Mouse (Mus musculus): ENCODE measurements around the gene Slc22a3. TPM values are rescaled to one million over a fixed set of nuclear protein-coding genes. Genes with fewer than 3 reads are reported as not detected.

Slc22a3 gene
- total and polyA plus RNA-seq, 3 experiments, result 31.5 to 87.7 TPM; not detected in 1

GRCm38 (mm10) chr17:12387781-12388180 is 119.7 kb downstream of the Slc22a3 start:
- H3K27ac ChIP-seq (ENCODE audit: control insufficient read depth, low read depth, low read length), result no peak overlapping the region
- no peak for DNase-seq (ENCODE audit: low read depth, low spot score)
- no peak overlapping the region for H3K4me3 ChIP-seq (ENCODE audit: control insufficient read depth in 1 of 2, insufficient read depth in 1 of 2, low read depth in 2 of 2, low read length in 2 of 2)
- H3K79me2 ChIP-seq (ENCODE audit: control insufficient read depth, insufficient read depth, low read length, poor library complexity), result no peaks in the 10 kb centered on the region
- H3K27me3 ChIP-seq (ENCODE audit: control insufficient read depth in 1 of 2, insufficient read depth in 2 of 2, low read length in 2 of 2), result peaks cover 0 to 2% of the 10 kb centered on the region in 2 experiments; a peak in 3 of 4 replicates
- TF ChIP-seq MYB (IDR thresholded peaks at IDR 0.05; ENCODE audit: low read depth, low read length) (no peak), HCFC1 (IDR thresholded peaks at IDR 0.05; ENCODE audit: low read depth, low read length) (no peak), NRF1 (IDR thresholded peaks at IDR 0.05; ENCODE audit: insufficient read depth, low read depth, low read length, poor library complexity, severe bottlenecking) (no peak), GATA1 (IDR thresholded peaks at IDR 0.05; ENCODE audit: low read depth, low read length) (no peak), POLR2AphosphoS2 (IDR thresholded peaks at IDR 0.05; ENCODE audit: low read length) (no peak), NELFE (IDR thresholded peaks at IDR 0.05; ENCODE audit: low read depth, low read length) (no peak), TCF12 (IDR thresholded peaks at IDR 0.05; ENCODE audit: low read depth, low read length) (no peak), ZNF384 (IDR thresholded peaks at IDR 0.05; ENCODE audit: low read depth, low read length) (no peak), MYC (IDR thresholded peaks at IDR 0.05; ENCODE audit: low read depth, low read length) (no peak), MAX (IDR thresholded peaks at IDR 0.05; ENCODE audit: low read length) (no peak), ELF1 (IDR thresholded peaks at IDR 0.05; ENCODE audit: low read depth, low read length) (no peak), E2F4 (IDR thresholded peaks at IDR 0.05; ENCODE audit: borderline replicate concordance, low read depth, low read length) (no peak)
- H3K9ac ChIP-seq (ENCODE audit: control insufficient read depth, low read depth, low read length, poor library complexity, severe bottlenecking), result no peak overlapping the region
- no peaks in the 10 kb centered on the region for H3K36me3 ChIP-seq (ENCODE audit: control insufficient read depth in 1 of 2, insufficient read depth in 2 of 2, low read length in 2 of 2)
- no peaks in the 10 kb centered on the region for H3K9me3 ChIP-seq (replicated peaks; ENCODE audit: insufficient read depth, low read length)
- no peaks in the 10 kb centered on the region for H3K4me1 ChIP-seq (ENCODE audit: control insufficient read depth in 1 of 2, insufficient read depth in 2 of 2, low read length in 2 of 2)

DNA sequence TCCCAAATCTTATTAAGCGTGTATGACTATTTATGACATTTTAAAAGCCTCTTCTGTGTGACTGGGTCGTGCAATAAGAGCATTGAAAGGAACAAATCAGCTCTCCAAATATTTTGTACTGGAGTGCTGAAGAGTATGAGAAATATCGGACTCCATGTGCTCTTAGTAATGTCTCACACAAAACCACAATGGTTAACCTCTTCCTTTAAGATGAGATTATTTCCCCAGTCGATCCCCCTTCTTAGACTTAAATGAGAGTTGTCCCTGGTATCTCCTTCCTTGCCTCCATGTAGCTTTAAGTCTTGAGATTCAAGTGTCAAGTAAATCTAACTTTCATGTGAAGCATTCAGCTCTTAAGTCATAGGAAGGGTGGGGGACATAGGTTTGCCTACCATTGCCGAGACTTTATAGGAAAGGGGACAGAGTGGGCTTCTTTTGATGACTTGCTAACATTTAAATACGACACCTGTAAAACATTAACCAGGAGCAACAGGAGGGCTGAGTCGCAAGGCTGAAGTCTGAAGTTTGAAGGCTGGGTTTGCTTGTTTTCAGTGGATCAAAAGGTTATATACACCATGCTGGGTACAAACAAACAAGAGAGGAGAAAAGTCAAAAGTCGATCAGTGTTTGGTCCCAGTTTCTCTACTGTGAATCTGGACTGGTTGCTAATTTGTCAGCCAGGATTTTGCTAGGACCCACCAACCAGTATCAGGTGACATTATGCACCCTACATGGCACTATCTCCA is 122.3 kb downstream of the Slc22a3 start:
- no peaks in the 10 kb centered on the region for H3K9me3 ChIP-seq (replicated peaks; ENCODE audit: insufficient read depth, low read length)
- TF ChIP-seq RCOR1 (IDR thresholded peaks at IDR 0.05; ENCODE audit: low read depth, low read length) (peak; percentile 63; the same call in 1 of the 2 replicates), MYC (IDR thresholded peaks at IDR 0.05; ENCODE audit: low read depth, low read length) (peak; percentile 44; the same call in 1 of the 2 replicates), USF2 (IDR thresholded peaks at IDR 0.05; ENCODE audit: borderline replicate concordance in 1 of 2, insufficient read depth in 1 of 2, low read depth in 1 of 2, low read length in 2 of 2) (no peak), SMC3 (IDR thresholded peaks at IDR 0.05; ENCODE audit: low read depth, low read length) (no peak), MXI1 (IDR thresholded peaks at IDR 0.05; ENCODE audit: low read depth, low read length) (no peak), POLR2A (IDR thresholded peaks at IDR 0.05; ENCODE audit: control insufficient read depth in 1 of 2, insufficient read depth in 1 of 2, low read depth in 1 of 2, low read length in 2 of 2, poor library complexity in 1 of 2) (no peak), ZC3H11A (IDR thresholded peaks at IDR 0.05; ENCODE audit: low read depth, low read length) (no peak), EP300 (IDR thresholded peaks at IDR 0.05; ENCODE audit: low read depth in 1 of 2, low read length in 2 of 2) (peak in 1 of 2 experiments; percentile 36; a peak in 1 of 4 replicates), CHD2 (IDR thresholded peaks at IDR 0.05; ENCODE audit: low read length) (no peak), BHLHE40 (IDR thresholded peaks at IDR 0.05; ENCODE audit: borderline replicate concordance, low read depth, low read length) (no peak)
- H3K9ac ChIP-seq (ENCODE audit: control insufficient read depth, low read depth, low read length, poor library complexity, severe bottlenecking), result no peak overlapping the region
- no peaks in the 10 kb centered on the region for H3K4me1 ChIP-seq (ENCODE audit: control insufficient read depth in 1 of 2, insufficient read depth in 2 of 2, low read length in 2 of 2)
- no peak overlapping the region for H3K4me3 ChIP-seq (ENCODE audit: control insufficient read depth in 1 of 2, insufficient read depth in 1 of 2, low read depth in 2 of 2, low read length in 2 of 2)
- no peaks in the 10 kb centered on the region for H3K36me3 ChIP-seq (ENCODE audit: control insufficient read depth in 1 of 2, insufficient read depth in 2 of 2, low read length in 2 of 2)
- peak; percentile 50 for DNase-seq (ENCODE audit: low read depth, low spot score)
- no peaks in the 10 kb centered on the region; a peak in 2 of 4 replicates for H3K27me3 ChIP-seq (ENCODE audit: control insufficient read depth in 1 of 2, insufficient read depth in 2 of 2, low read length in 2 of 2)
- H3K79me2 ChIP-seq (ENCODE audit: control insufficient read depth, insufficient read depth, low read length, poor library complexity), result no peaks in the 10 kb centered on the region
- no peak overlapping the region for H3K27ac ChIP-seq (ENCODE audit: control insufficient read depth, low read depth, low read length)
